Mouse (Mus musculus) C2C12 (cell line): ENCODE measurements around the gene Postn. TPM values are rescaled to one million over a fixed set of nuclear protein-coding genes. Genes with fewer than 3 reads are reported as not detected.

Source experiments
- H3K27me3 ChIP-seq: one replicate; pipeline ENCODE4 v1.6.1; 2011; ENCODE audit not compliant: control insufficient read depth, insufficient read depth, insufficient read length
- H3K36me3 ChIP-seq: one replicate; pipeline ENCODE4 v1.6.1; 2011; ENCODE audit not compliant: control insufficient read depth, insufficient read depth
- H3K4me3 ChIP-seq: one replicate; pipeline ENCODE4 v1.5.1; 2011; ENCODE audit warnings: mild to moderate bottlenecking, control low read depth; ENCODE audit not compliant: poor library complexity, insufficient read depth, severe bottlenecking
- H3K79me2 ChIP-seq: one replicate; pipeline ENCODE4 v1.6.1; 2011; ENCODE audit not compliant: control insufficient read depth, insufficient read depth
- H3K79me3 ChIP-seq: one replicate; pipeline ENCODE4 v1.6.1; 2011; ENCODE audit warnings: low read depth, control low read depth
- H3ac ChIP-seq: one replicate; pipeline ENCODE3; 2011; ENCODE audit warnings: low read depth; ENCODE audit not compliant: control insufficient read depth, insufficient read length
- CEBPB ChIP-seq: IDR thresholded peaks from one replicate; pipeline ENCODE4 v1.6.1; 2011; ENCODE audit warnings: low read depth, mild to moderate bottlenecking, control low read depth, moderate library complexity
- CTCF ChIP-seq: IDR thresholded peaks from one replicate; pipeline ENCODE4 v1.5.1; 2011; ENCODE audit not compliant: control insufficient read depth, insufficient read depth, insufficient read length
- FOSL1 ChIP-seq: IDR thresholded peaks from one replicate; pipeline ENCODE4 v1.8.0; 2011; ENCODE audit warnings: mild to moderate bottlenecking, low read length; ENCODE audit not compliant: poor library complexity, insufficient read depth, severe bottlenecking
- MAX ChIP-seq: IDR thresholded peaks from one replicate; pipeline ENCODE4 v1.6.1; 2011; ENCODE audit warnings: mild to moderate bottlenecking, control low read depth
- MYOD1 ChIP-seq: IDR thresholded peaks from one replicate; pipeline ENCODE4 v1.6.1; 2011; ENCODE audit warnings: low read depth; ENCODE audit not compliant: control insufficient read depth, insufficient read length
- MYOG ChIP-seq: IDR thresholded peaks from one replicate; pipeline ENCODE4 v1.6.1; 2011; ENCODE audit not compliant: control insufficient read depth, insufficient read length; ENCODE audit errors: extremely low read depth
- USF1 ChIP-seq: IDR thresholded peaks from one replicate; pipeline ENCODE4 v1.6.1; 2011; ENCODE audit warnings: low read depth, mild to moderate bottlenecking, control low read depth, moderate library complexity
- polyA plus RNA-seq: library from polyadenylated mRNA; unstranded; fragments of >200 nt; fragmentation: generic; extraction: Trizol; gene quantifications from one replicate; pipeline ENCODE4 v1.2.1, GENCODE M21; 2012; ENCODE audit warnings: missing spikeins

Postn gene
- polyA plus RNA-seq, 1 experiment: 0.06 TPM

DNA sequence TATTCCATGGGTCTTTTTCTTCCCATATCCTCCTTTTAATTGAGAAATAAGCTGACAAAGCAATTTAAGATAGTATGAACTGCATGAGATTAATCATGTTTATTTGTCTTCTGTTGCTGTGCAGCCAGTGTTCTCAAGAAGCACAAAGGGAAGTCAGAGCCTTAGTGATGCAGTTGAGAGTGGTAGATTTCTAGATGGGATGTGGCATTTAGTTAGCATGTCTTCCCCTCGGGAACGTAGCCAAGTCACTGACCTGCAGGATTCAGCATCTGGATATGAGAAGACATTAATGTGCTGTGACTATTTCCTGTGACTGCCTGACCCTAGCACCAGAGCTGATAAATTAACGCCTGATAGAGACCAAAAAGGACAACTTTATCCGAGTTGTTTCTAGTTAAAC is 19.1 kb downstream of the Postn start:
- Histone ChIP-seq H3K4me3 (no peak overlapping the region), H3ac (no peak overlapping the region), H3K27me3 (no peaks in the 10 kb centered on the region), H3K79me3 (no peaks in the 10 kb centered on the region), H3K79me2 (no peaks in the 10 kb centered on the region), H3K36me3 (no peaks in the 10 kb centered on the region)
- no peak for TF ChIP-seq USF1

DNA sequence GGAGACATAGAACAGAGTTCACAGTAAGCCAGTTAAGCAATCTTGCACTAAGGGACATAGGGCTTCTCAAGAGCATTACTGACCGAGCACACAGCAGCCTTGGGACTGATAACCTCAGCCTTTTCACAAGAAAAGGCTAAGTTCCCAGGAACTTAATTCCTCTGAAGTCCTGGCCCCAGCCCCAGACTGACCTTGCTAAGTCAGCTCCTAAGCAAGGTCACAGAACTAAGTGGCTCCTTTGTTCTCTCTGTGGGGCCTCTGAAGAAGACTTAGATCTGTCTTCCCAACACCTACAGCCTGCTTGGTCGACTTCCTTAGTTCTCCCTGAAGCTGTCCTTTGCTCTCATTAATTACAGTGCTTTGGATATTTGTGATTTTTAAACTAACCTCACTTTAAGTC is 38.4 kb downstream of the Postn start:
- Histone ChIP-seq H3K36me3 (no peaks in the 10 kb centered on the region), H3K4me3 (no peak overlapping the region), H3K79me2 (no peaks in the 10 kb centered on the region), H3K27me3 (no peaks in the 10 kb centered on the region), H3ac (no peak overlapping the region), H3K79me3 (no peaks in the 10 kb centered on the region)
- no peak for TF ChIP-seq MYOG
- no peak for TF ChIP-seq USF1
- TF ChIP-seq MAX: no peak
- TF ChIP-seq FOSL1: no peak
- TF ChIP-seq CEBPB: no peak
- TF ChIP-seq CTCF: no peak
- no peak for TF ChIP-seq MYOD1

- Histone ChIP-seq H3K79me2 (no peaks in the 10 kb centered on the region), H3K4me3 (no peak overlapping the region), H3ac (no peak overlapping the region), H3K27me3 (no peaks in the 10 kb centered on the region), H3K36me3 (no peaks in the 10 kb centered on the region), H3K79me3 (no peaks in the 10 kb centered on the region)
- TF ChIP-seq MYOD1 (no peak), USF1 (no peak), CTCF (no peak)
Measured at GRCm38 (mm10) chr3:54399911-54400310, 39.0 kb downstream of the Postn start.

GRCm38 (mm10) chr3:54400617-54401016 is 39.7 kb downstream of the Postn start:
- Histone ChIP-seq H3K4me3 (no peak overlapping the region), H3K79me2 (no peaks in the 10 kb centered on the region), H3K27me3 (no peaks in the 10 kb centered on the region), H3ac (no peak overlapping the region), H3K79me3 (no peaks in the 10 kb centered on the region), H3K36me3 (no peaks in the 10 kb centered on the region)
- TF ChIP-seq MYOD1 (no peak), CTCF (no peak), FOSL1 (no peak), USF1 (no peak), MAX (no peak), CEBPB (no peak), MYOG (no peak)

- no peak overlapping the region for H3K4me3 ChIP-seq
- H3K79me3 ChIP-seq: no peaks in the 10 kb centered on the region
- no peaks in the 10 kb centered on the region for H3K36me3 ChIP-seq
- TF ChIP-seq MYOD1 (no peak), FOSL1 (no peak), USF1 (no peak), CTCF (no peak), MYOG (no peak), MAX (no peak), CEBPB (no peak)
- H3K79me2 ChIP-seq: no peaks in the 10 kb centered on the region
- no peaks in the 10 kb centered on the region for H3K27me3 ChIP-seq
- no peak overlapping the region for H3ac ChIP-seq
Measured at GRCm38 (mm10) chr3:54401706-54402105, 40.8 kb downstream of the Postn start.

- Histone ChIP-seq H3K4me3 (no peak overlapping the region), H3K79me2 (no peaks in the 10 kb centered on the region), H3ac (no peak overlapping the region), H3K36me3 (no peaks in the 10 kb centered on the region), H3K79me3 (no peaks in the 10 kb centered on the region), H3K27me3 (no peaks in the 10 kb centered on the region)
- TF ChIP-seq MAX (no peak), FOSL1 (no peak), CTCF (no peak), MYOG (no peak), MYOD1 (no peak), USF1 (no peak), CEBPB (no peak)
Measured at GRCm38 (mm10) chr3:54403791-54404190, 42.9 kb downstream of the Postn start.
